Mouse (Mus musculus): ENCODE data around the gene Slc24a3. TPM values are rescaled to one million over a fixed set of nuclear protein-coding genes. Genes with fewer than 3 reads are reported as not detected.

Slc24a3 gene
- polyA plus RNA-seq (2015; fragmentation: Nextera tagmentation; extraction: Ambion mirVana), result 1.3 TPM in 2 replicates

DNA sequence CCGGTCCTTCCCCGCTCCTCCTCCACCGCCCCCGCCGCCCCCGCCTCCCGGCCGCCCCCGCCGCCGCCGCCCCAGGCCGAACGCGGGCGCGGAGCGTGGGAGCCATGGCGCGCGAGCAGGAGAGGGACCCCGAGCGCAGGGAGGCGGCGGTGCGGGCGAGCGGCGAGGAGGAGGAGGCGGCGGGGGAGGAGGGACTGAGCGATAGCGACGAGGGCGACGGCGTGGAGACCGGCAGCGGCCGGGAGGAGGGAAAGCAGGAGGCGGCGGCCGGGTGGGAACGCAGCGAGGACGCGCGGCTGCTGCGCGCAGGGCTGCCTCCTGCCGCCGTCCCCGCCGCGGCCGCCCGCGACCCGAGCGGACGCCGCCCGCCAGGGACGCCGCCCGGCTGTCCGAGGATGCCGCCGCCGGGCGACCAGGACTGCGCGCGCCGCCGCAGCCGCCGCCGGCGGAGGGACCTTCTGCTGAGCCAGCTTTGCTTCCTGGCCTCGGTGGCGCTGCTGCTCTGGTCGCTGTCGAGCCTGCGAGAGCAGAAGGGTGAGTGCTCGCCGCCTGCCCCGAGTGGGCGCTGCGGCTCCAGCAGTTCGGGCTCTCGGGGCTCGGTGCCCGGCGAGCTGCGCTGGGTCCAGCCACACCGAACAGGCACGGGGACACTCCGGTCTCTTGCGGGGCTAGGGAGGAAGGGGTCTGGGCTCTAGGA is at the start of gene Slc24a3:
Gene Slc24a3 (plus strand): TSS at position 91 of the 697 bp plus-strand sequence.
- Histone ChIP-seq H3K9me3 (ENCODE audit: control insufficient read depth, low read length) (no peaks in the 10 kb centered on the region), H3K36me3 (ENCODE audit: control insufficient read depth, insufficient read depth, low read length) (no peaks in the 10 kb centered on the region), H3K27me3 (ENCODE audit: control insufficient read depth, insufficient read depth, low read depth, low read length) (peaks cover 8% of the 10 kb centered on the region), H3K4me2 (ENCODE audit: low read depth, low read length) (peak within 1 kb of the TSS; percentile 99), H3K27ac (ENCODE audit: low read length) (peak within 1 kb of the TSS; percentile 75), H3K4me3 (ENCODE audit: low read length) (peak within 1 kb of the TSS; percentile 75), H3K9ac (ENCODE audit: low read length) (peak within 1 kb of the TSS; percentile 79), H3K4me1 (replicated peaks; ENCODE audit: control insufficient read depth, insufficient read depth, low read length) (0 out of 2 replicates have a peak, but pooled peaks cover 3% of the 10 kb centered on the region)
- WGBS, result 0% methylated on average over 51 of the region's 100 CpGs
- ATAC-seq (ENCODE audit: low read depth), result peak; percentile 93

DNA sequence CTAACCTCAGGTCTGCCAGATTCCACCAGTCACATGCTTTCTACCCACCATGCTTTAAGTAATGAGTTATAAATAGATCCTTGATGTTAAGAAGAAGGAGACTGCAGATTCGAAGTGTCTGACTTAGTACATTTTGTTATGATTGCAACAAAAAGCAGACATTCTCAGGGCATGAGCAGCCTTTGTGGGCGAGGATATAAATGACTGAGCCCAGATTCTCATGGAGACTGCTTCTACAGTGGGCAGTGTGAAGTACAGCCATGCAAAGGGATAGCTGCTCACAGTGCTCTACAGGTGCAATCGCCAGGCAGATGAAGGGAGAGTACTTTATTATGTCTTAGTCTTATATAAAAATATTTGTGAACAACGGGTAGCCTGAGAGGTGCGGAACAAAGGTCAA is 49.8 kb upstream of the Slc24a3 start:
- H3K36me3 ChIP-seq (ENCODE audit: control insufficient read depth, insufficient read depth, low read length), result no peaks in the 10 kb centered on the region
- H3K27ac ChIP-seq (ENCODE audit: low read length), result no peak overlapping the region
- ATAC-seq (ENCODE audit: low read depth), result no peak
- H3K9ac ChIP-seq (ENCODE audit: low read length), result no peak overlapping the region
- no peaks in the 10 kb centered on the region for H3K9me3 ChIP-seq (ENCODE audit: control insufficient read depth, low read length)
- H3K4me2 ChIP-seq (ENCODE audit: low read depth, low read length), result no peak overlapping the region
- no peak overlapping the region for H3K4me3 ChIP-seq (ENCODE audit: low read length)
- no peaks in the 10 kb centered on the region for H3K27me3 ChIP-seq (ENCODE audit: control insufficient read depth, insufficient read depth, low read depth, low read length)
- no peaks in the 10 kb centered on the region for H3K4me1 ChIP-seq (replicated peaks; ENCODE audit: control insufficient read depth, insufficient read depth, low read length)
- WGBS, result 73% methylated on average over 5 of the region's 5 CpGs

DNA sequence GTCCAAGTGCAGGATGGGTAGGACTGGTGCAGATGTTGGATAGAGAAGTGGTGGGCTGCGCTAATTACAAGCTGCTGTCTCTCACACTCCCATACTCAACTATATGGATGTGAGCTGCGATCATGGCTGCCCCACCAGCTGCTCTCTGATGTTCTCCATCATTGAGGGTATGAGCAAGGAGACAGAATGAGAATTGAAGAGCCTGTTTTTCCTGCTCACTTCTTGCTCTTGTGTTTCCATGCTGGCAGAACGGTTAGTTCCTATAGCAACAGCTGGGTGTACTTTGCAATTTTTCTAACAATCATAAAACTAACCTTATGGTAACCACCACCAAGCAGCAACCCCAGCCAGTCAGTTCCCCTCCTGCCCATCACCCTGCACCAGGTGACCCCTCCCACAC is 39.8 kb upstream of the Slc24a3 start:
- H3K36me3 ChIP-seq (ENCODE audit: control insufficient read depth, insufficient read depth, low read length), result no peaks in the 10 kb centered on the region
- no peak for ATAC-seq (ENCODE audit: low read depth)
- H3K4me3 ChIP-seq (ENCODE audit: low read length), result no peak overlapping the region
- no peak overlapping the region for H3K27ac ChIP-seq (ENCODE audit: low read length)
- no peaks in the 10 kb centered on the region for H3K27me3 ChIP-seq (ENCODE audit: control insufficient read depth, insufficient read depth, low read depth, low read length)
- H3K9ac ChIP-seq (ENCODE audit: low read length), result no peak overlapping the region
- no peaks in the 10 kb centered on the region; the same call in 1 of the 2 replicates for H3K9me3 ChIP-seq (ENCODE audit: control insufficient read depth, low read length)
- no peaks in the 10 kb centered on the region for H3K4me1 ChIP-seq (replicated peaks; ENCODE audit: control insufficient read depth, insufficient read depth, low read length)
- WGBS, result 75% methylated on average over 3 of the region's 3 CpGs
- H3K4me2 ChIP-seq (ENCODE audit: low read depth, low read length), result no peak overlapping the region

DNA sequence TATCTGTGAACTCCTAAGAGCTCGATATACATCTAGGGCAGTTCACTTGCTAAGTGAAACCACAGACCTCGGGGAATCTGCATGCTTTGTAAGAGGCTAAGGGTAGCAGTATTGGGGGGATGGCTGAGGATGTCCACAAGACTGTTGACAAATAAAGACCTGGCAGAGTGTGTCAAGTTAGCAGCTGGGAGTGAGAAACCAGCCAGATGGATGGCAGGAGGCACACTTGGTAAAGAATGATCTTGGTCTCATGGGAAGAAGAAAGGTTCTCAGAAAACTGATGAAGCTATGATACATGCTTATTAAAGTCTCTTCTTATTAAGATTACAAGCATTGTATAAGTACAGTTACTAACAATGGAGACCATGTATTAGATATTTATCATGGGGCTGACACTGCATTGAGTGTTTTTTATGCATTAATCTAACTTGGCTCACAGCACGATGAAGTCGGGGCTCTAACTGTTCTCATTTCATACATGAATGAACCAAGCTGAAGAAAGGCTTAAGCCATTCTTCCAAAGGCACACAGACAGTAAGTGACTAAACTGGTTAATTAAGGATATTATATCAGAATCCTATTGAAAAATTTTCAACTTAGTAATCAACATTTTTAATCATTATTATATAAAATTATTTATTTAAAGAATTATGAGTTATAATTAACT is 30.8 kb upstream of the Slc24a3 start:
- Histone ChIP-seq H3K27ac (ENCODE audit: low read length) (no peak overlapping the region), H3K9me3 (ENCODE audit: control insufficient read depth, low read length) (no peaks in the 10 kb centered on the region), H3K4me2 (ENCODE audit: low read depth, low read length) (no peak overlapping the region), H3K4me1 (replicated peaks; ENCODE audit: control insufficient read depth, insufficient read depth, low read length) (no peaks in the 10 kb centered on the region), H3K4me3 (ENCODE audit: low read length) (no peak overlapping the region), H3K27me3 (ENCODE audit: control insufficient read depth, insufficient read depth, low read depth, low read length) (no peaks in the 10 kb centered on the region), H3K9ac (ENCODE audit: low read length) (no peak overlapping the region), H3K36me3 (ENCODE audit: control insufficient read depth, insufficient read depth, low read length) (no peaks in the 10 kb centered on the region)
- 81% methylated on average over 4 of the region's 4 CpGs for WGBS
- no peak for ATAC-seq (ENCODE audit: low read depth)

DNA sequence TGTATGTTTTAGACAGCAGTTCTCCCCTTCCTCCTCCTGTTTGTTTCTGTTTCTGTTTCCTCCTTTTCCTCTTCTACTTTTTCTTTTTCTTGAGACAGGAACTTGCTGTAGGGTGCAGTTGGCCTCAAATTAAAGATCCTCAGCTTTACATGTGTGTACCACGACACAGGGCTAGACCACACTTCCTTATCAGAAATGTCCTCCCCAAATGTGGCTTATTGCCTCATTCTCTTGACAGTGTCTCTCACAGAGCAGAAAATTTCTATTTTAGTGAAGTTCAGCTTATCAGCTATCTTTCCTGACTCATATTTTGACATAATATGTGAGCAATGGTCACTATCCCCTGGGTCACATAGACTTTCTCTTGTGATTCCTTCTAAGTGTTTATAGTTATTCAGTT is 17.1 kb upstream of the Slc24a3 start:
- Histone ChIP-seq H3K4me3 (ENCODE audit: low read length) (no peak overlapping the region), H3K9ac (ENCODE audit: low read length) (no peak overlapping the region), H3K4me1 (replicated peaks; ENCODE audit: control insufficient read depth, insufficient read depth, low read length) (no peaks in the 10 kb centered on the region), H3K27me3 (ENCODE audit: control insufficient read depth, insufficient read depth, low read depth, low read length) (no peaks in the 10 kb centered on the region), H3K27ac (ENCODE audit: low read length) (no peak overlapping the region), H3K4me2 (ENCODE audit: low read depth, low read length) (no peak overlapping the region), H3K36me3 (ENCODE audit: control insufficient read depth, insufficient read depth, low read length) (no peaks in the 10 kb centered on the region), H3K9me3 (ENCODE audit: control insufficient read depth, low read length) (no peaks in the 10 kb centered on the region)
- WGBS, result 52% methylated on average over 1 of the region's 1 CpGs
- no peak for ATAC-seq (ENCODE audit: low read depth)

DNA sequence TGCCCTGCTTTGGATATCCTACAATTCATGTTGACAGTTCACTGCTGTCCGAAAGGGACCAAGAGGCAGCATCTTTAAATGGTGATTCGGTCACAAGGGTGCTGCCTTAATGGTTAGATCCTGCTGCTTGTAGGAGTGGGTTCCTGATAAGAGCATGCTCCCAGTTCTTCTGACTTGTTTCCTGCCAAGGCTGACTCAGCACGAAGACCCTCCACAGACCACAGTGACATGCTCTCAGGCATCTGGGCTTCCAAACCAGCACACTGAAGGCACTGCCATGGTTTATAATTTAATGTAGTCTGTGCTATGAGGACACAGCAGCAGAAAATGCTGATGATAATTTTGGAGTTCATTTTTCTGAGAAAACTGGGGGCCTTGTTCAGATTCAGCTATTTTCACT is 16.7 kb upstream of the Slc24a3 start:
- no peak overlapping the region for H3K4me2 ChIP-seq (ENCODE audit: low read depth, low read length)
- H3K27me3 ChIP-seq (ENCODE audit: control insufficient read depth, insufficient read depth, low read depth, low read length), result no peaks in the 10 kb centered on the region
- no peak overlapping the region for H3K9ac ChIP-seq (ENCODE audit: low read length)
- no peak overlapping the region for H3K4me3 ChIP-seq (ENCODE audit: low read length)
- no peaks in the 10 kb centered on the region for H3K9me3 ChIP-seq (ENCODE audit: control insufficient read depth, low read length)
- WGBS, result 76% methylated on average over 3 of the region's 3 CpGs
- H3K27ac ChIP-seq (ENCODE audit: low read length), result no peak overlapping the region
- no peaks in the 10 kb centered on the region for H3K36me3 ChIP-seq (ENCODE audit: control insufficient read depth, insufficient read depth, low read length)
- no peak for ATAC-seq (ENCODE audit: low read depth)
- H3K4me1 ChIP-seq (replicated peaks; ENCODE audit: control insufficient read depth, insufficient read depth, low read length), result no peaks in the 10 kb centered on the region

DNA sequence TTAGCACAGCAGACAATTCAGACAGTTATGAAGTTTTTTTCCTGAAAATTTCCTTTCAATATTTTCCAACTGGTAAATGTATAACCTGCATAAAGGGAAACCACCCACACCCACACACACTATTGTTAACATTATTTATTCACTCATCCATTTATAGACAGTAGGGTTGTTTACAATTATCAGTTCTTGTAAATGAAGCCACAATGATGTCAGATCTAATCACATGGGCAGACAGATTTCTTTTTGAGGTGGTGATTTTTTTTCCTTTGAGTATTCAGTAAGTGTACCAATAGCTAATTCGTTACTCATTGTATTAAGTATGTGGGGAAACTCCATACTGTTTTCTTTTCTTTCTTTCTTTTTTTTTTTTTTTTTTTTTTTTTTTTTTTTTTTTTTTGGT is 15.3 kb upstream of the Slc24a3 start:
- no peaks in the 10 kb centered on the region for H3K4me1 ChIP-seq (replicated peaks; ENCODE audit: control insufficient read depth, insufficient read depth, low read length)
- no peak overlapping the region for H3K27ac ChIP-seq (ENCODE audit: low read length)
- ATAC-seq (ENCODE audit: low read depth), result no peak
- H3K9ac ChIP-seq (ENCODE audit: low read length), result no peak overlapping the region
- H3K27me3 ChIP-seq (ENCODE audit: control insufficient read depth, insufficient read depth, low read depth, low read length), result no peaks in the 10 kb centered on the region
- no peaks in the 10 kb centered on the region for H3K36me3 ChIP-seq (ENCODE audit: control insufficient read depth, insufficient read depth, low read length)
- WGBS, result 82% methylated on average over 1 of the region's 1 CpGs
- H3K9me3 ChIP-seq (ENCODE audit: control insufficient read depth, low read length), result no peaks in the 10 kb centered on the region
- H3K4me3 ChIP-seq (ENCODE audit: low read length), result no peak overlapping the region
- H3K4me2 ChIP-seq (ENCODE audit: low read depth, low read length), result no peak overlapping the region

DNA sequence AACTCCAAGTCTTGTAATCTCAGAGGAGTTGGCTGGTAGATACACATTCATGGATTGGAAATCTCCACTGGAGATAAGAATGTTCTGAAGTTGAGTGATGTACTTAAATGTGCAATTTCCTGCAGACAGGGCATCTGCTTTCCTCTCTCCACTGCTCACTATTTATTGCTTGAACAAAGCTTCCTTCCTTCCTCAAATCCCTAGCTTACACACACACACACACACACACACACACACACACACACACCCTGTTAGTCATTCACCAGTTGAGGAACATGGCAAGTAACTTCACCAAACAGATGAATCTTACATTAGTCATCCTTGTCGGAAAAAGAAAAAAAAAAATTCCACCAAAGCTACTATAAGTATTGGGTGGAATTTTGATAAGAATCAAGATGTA is 8.6 kb upstream of the Slc24a3 start:
- Histone ChIP-seq H3K36me3 (ENCODE audit: control insufficient read depth, insufficient read depth, low read length) (no peaks in the 10 kb centered on the region), H3K27ac (ENCODE audit: low read length) (no peak overlapping the region), H3K9me3 (ENCODE audit: control insufficient read depth, low read length) (no peaks in the 10 kb centered on the region), H3K4me3 (ENCODE audit: low read length) (no peak overlapping the region), H3K4me1 (replicated peaks; ENCODE audit: control insufficient read depth, insufficient read depth, low read length) (no peaks in the 10 kb centered on the region), H3K27me3 (ENCODE audit: control insufficient read depth, insufficient read depth, low read depth, low read length) (no peaks in the 10 kb centered on the region), H3K9ac (ENCODE audit: low read length) (no peak overlapping the region), H3K4me2 (ENCODE audit: low read depth, low read length) (no peak overlapping the region)
- WGBS, result 50% methylated on average over 1 of the region's 1 CpGs
- ATAC-seq (ENCODE audit: low read depth), result no peak

DNA sequence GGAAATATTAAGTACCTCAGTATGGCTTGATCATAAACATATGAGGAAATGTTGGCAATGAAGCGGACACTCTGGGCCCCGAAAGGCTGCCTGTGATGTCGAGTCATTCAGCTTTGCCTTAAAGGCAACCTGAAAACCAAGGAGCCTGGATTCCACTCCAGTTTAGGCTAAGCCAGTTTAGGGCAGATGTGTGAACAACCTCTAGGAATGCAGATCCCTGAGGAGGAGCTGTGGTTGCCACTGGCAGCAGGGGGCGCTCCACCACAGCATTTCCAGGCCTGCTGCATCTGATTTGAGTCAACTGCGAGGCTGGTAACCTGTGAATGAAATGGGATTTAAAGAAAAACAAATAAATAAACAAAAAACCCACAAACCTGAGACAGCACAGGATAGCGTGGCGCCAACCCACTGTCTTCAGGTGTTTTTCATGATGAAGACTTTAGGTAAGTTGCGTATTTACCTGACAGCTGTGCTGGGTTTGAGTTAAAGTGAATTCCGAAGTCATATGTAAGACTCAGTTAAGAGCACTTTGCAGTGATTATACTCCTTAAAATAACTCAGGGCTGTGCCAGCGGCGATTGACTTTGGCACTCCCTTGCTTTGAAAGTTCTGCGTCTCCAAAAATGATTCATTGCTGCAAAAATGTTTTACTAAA is 6.4 kb upstream of the Slc24a3 start:
- H3K4me3 ChIP-seq (ENCODE audit: low read length), result no peak overlapping the region
- H3K4me1 ChIP-seq (replicated peaks; ENCODE audit: control insufficient read depth, insufficient read depth, low read length), result no peaks in the 10 kb centered on the region
- no peak overlapping the region for H3K4me2 ChIP-seq (ENCODE audit: low read depth, low read length)
- no peak overlapping the region for H3K9ac ChIP-seq (ENCODE audit: low read length)
- no peaks in the 10 kb centered on the region for H3K9me3 ChIP-seq (ENCODE audit: control insufficient read depth, low read length)
- ATAC-seq (ENCODE audit: low read depth), result peak; percentile 82
- WGBS, result 17% methylated on average over 12 of the region's 12 CpGs
- H3K27ac ChIP-seq (ENCODE audit: low read length), result no peak overlapping the region
- H3K36me3 ChIP-seq (ENCODE audit: control insufficient read depth, insufficient read depth, low read length), result no peaks in the 10 kb centered on the region
- peaks cover 2% of the 10 kb centered on the region for H3K27me3 ChIP-seq (ENCODE audit: control insufficient read depth, insufficient read depth, low read depth, low read length)

Data from lung, embryonic 16.5 days (tissue).